Mouse (Mus musculus) stomach, postnatal 0 days (tissue): ENCODE measurements around the gene Ffar3. TPM values are rescaled to one million over a fixed set of nuclear protein-coding genes. Genes with fewer than 3 reads are reported as not detected.

ENCODE experiments used
- ATAC-seq: fragments of 200-750 bp; cut with Nextera tagmentation; 2 replicates; pipeline ENCODE4 v1.8.0; 2017; ENCODE audit not compliant: low FRiP score, low TSS enrichment
- DNase-seq: peaks from one replicate; pipeline ENCODE4 v3.0.0-alpha.2; 2016; ENCODE audit warnings: low spot score
- H3K27ac ChIP-seq: fragments of 300-500 bp; sonication (generic); replicated peaks from 2 replicates; pipeline ENCODE4 v1.5.1; 2014; ENCODE audit warnings: mild to moderate bottlenecking, control low read depth
- H3K27me3 ChIP-seq: fragments of 300-500 bp; sonication (generic); 2 replicates; pipeline ENCODE4 v1.6.1; 2014; ENCODE audit warnings: low read length; ENCODE audit not compliant: control insufficient read depth, insufficient read depth
- H3K36me3 ChIP-seq: fragments of 300-500 bp; sonication (generic); 2 replicates; pipeline ENCODE4 v1.6.1; 2014; ENCODE audit warnings: low read length, mixed read lengths; ENCODE audit not compliant: control insufficient read depth, insufficient read depth
- H3K4me1 ChIP-seq: fragments of 300-500 bp; sonication (generic); replicated peaks from 2 replicates; pipeline ENCODE4 v1.6.1; 2014; ENCODE audit warnings: antibody characterized with exemption; ENCODE audit not compliant: control insufficient read depth, insufficient read depth
- H3K4me2 ChIP-seq: fragments of 300-500 bp; sonication (generic); replicated peaks from 2 replicates; pipeline ENCODE4 v1.6.1; 2014; ENCODE audit warnings: low read depth, mild to moderate bottlenecking, control low read depth, moderate library complexity
- H3K4me3 ChIP-seq: fragments of 300-500 bp; sonication (generic); 2 replicates; pipeline ENCODE4 v1.5.1; 2014; ENCODE audit warnings: low read depth, low read length, control low read depth
- H3K9ac ChIP-seq: fragments of 300-500 bp; sonication (generic); 2 replicates; pipeline ENCODE4 v1.6.1; 2014; ENCODE audit warnings: mild to moderate bottlenecking, low read length, control low read depth, mixed read lengths
- H3K9me3 ChIP-seq: fragments of 300-500 bp; sonication (generic); 2 replicates; pipeline ENCODE4 v1.6.1; 2016; ENCODE audit warnings: low read length; ENCODE audit not compliant: control insufficient read depth
- CTCF ChIP-seq: IDR thresholded peaks from 2 replicates; pipeline ENCODE4 v1.5.1; 2016; ENCODE audit warnings: antibody characterized with exemption, low read depth, mild to moderate bottlenecking, moderate library complexity
- EP300 ChIP-seq: optimal IDR thresholded peaks from 2 replicates; pipeline ENCODE3; 2016; ENCODE audit warnings: antibody characterized with exemption
- WGBS: fragments of 180-500 bp; shearing (Covaris S2); extraction: QIAGEN DNeasy Blood & Tissue Kit; methylation state at CpG from one replicate; pipeline ENCODE4 v1.1.7; 2014; 5-methylcytosine and 5-hydroxymethylcytosine counted together
- polyA plus RNA-seq: library from polyadenylated mRNA; unstranded; fragments of >200 nt; fragmentation: Nextera tagmentation; extraction: Ambion mirVana; gene quantifications from 2 replicates; pipeline ENCODE4 v1.2.1, GENCODE M21; 2015

The Ffar3 gene
- polyA plus RNA-seq, 1 experiment from 2014 or later: 0.22 TPM

DNA sequence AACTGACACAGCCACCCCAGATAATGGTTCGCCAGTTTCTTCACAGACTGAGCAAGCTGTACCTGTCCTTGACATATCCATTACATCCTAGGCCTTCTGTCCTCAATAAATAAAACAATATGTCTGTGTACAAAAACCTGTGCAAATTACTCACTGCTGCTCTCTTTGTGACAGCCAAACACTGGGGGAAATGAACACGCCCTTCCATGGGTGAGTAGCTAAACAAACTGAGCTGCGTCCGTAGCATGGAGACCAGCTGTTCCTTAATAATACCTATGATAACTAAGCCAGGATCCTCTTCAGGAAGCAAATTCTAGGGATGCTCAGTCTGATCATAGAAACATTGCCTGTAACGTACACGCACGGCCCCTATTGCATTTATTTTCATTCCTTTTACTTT is 32.8 kb upstream of the Ffar3 start:
- H3K4me3 ChIP-seq: no peak overlapping the region
- H3K9me3 ChIP-seq: no peaks in the 10 kb centered on the region
- 70% methylated on average over 7 of the region's 7 CpGs for WGBS
- ATAC-seq (no peak), DNase-seq (no peak)
- no peaks in the 10 kb centered on the region for H3K36me3 ChIP-seq
- no peak overlapping the region for H3K9ac ChIP-seq
- no peak overlapping the region for H3K27ac ChIP-seq
- no peaks in the 10 kb centered on the region for H3K27me3 ChIP-seq
- TF ChIP-seq CTCF: no peak
- no peak for TF ChIP-seq EP300
- no peak overlapping the region for H3K4me2 ChIP-seq
- no peaks in the 10 kb centered on the region for H3K4me1 ChIP-seq

DNA sequence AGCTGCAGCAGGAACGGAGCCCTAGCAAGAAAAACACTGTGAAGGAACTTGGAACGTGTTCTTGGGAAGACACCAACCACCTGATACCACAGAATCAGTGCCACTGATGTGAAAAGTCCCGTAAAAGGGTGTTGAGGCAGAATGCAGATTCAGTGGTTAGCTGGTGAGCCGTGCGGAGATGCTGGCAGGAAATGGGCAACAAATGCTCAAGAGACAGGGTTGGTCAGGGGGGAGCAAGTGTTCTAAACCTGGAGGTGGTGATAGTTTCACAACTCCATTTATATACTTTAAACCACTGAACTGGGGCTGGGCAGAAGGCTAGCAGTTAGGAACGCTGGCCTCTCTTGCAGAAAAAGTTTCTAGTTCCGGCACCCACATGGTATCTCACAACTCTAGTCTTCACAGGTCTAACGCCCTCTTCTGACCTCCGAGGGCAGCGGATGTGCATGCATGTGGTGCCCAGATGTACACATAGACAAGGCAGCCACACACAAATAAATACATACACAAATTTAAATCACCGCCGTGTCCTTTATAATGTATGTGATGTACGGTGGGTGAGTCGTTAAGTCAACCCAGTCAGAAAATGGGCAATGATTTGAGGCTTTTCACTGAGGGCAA is 31.7 kb upstream of the Ffar3 start:
- Histone ChIP-seq H3K4me2 (no peak overlapping the region), H3K9me3 (no peaks in the 10 kb centered on the region), H3K36me3 (no peaks in the 10 kb centered on the region), H3K4me1 (no peaks in the 10 kb centered on the region), H3K27me3 (no peaks in the 10 kb centered on the region), H3K27ac (no peak overlapping the region), H3K9ac (no peak overlapping the region), H3K4me3 (no peak overlapping the region)
- DNase-seq (no peak), ATAC-seq (no peak)
- TF ChIP-seq CTCF (no peak), EP300 (no peak)
- 80% methylated on average over 14 of the region's 14 CpGs for WGBS

DNA sequence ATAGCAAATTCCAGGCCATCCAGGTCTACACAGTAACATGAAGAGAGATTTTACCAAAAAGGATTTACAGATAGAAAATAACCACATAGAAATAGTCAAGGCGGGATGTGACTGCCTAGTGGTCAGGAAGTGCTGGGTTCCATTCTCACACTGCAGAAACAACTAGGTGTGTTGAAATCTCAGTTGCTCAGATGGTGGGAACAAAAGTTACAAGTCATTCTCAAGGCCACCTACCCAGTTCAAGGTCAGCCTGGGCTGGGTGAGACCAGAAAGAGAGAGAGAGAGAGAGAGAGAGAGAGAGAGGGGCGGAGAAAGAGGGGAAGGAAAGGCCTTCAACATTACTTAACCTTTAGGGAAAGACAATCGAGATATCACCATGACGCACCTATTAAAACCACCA is 30.9 kb upstream of the Ffar3 start:
- Histone ChIP-seq H3K36me3 (no peaks in the 10 kb centered on the region), H3K9ac (no peak overlapping the region), H3K4me2 (no peak overlapping the region), H3K27me3 (no peaks in the 10 kb centered on the region), H3K4me3 (no peak overlapping the region), H3K4me1 (no peaks in the 10 kb centered on the region), H3K9me3 (no peaks in the 10 kb centered on the region), H3K27ac (no peak overlapping the region)
- DNase-seq: no peak
- TF ChIP-seq EP300: no peak
- TF ChIP-seq CTCF: no peak
- WGBS: 75% methylated on average over 4 of the region's 4 CpGs
- no peak for ATAC-seq

DNA sequence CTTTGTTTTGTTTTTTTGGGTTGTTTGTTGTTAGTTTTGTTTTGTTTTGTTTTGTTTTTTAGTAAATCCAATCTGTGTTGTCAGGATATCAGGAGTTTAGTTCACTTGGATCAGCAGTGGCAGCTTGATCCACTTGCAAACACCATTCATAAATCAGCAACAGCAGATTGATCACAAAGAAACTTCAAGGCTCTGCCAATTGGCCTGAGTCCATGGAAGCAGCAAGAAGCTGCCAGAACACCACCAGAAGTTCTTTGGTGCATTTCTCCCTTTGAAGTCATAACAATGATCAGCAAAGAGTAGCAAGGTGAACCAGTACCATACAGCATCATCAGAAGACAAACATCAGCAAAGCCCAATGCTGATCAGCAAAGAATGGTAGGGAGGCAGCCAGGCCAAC is 28.1 kb upstream of the Ffar3 start:
- no peak for DNase-seq
- TF ChIP-seq EP300: no peak
- TF ChIP-seq CTCF: no peak
- ATAC-seq: no peak

DNA sequence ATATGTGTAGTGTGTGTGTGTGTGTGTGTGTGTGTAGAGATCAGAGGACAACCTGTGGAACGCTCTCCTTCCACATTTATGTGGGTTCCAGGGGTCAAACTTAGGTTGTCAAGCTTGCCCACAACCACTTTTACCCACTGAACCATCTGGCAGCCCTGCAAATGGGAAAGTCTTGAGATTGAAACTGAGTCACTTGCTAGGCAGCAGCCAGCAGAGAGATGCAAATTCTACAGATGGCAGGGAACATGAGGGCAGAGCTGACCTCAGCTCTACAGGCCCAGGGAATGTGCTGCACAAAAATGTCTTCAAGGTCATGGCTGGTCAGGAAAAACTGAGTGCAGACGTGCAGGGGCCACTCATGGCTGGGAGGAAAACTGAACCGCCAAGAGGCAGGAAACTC is 25.4 kb upstream of the Ffar3 start:
- Histone ChIP-seq H3K27ac (no peak overlapping the region), H3K27me3 (no peaks in the 10 kb centered on the region), H3K4me1 (no peaks in the 10 kb centered on the region), H3K4me3 (no peak overlapping the region), H3K36me3 (no peaks in the 10 kb centered on the region), H3K4me2 (no peak overlapping the region), H3K9ac (no peak overlapping the region), H3K9me3 (no peaks in the 10 kb centered on the region)
- no peak for TF ChIP-seq CTCF
- ATAC-seq (no peak), DNase-seq (no peak)
- WGBS: 67% methylated on average over 3 of the region's 3 CpGs

More for the DNA sequence above, 28.1 kb upstream of the Ffar3 start:
- Histone ChIP-seq H3K4me1 (no peaks in the 10 kb centered on the region), H3K27ac (no peak overlapping the region), H3K9ac (no peak overlapping the region), H3K27me3 (no peaks in the 10 kb centered on the region), H3K4me2 (no peak overlapping the region), H3K36me3 (no peaks in the 10 kb centered on the region), H3K9me3 (no peaks in the 10 kb centered on the region), H3K4me3 (no peak overlapping the region)

DNA sequence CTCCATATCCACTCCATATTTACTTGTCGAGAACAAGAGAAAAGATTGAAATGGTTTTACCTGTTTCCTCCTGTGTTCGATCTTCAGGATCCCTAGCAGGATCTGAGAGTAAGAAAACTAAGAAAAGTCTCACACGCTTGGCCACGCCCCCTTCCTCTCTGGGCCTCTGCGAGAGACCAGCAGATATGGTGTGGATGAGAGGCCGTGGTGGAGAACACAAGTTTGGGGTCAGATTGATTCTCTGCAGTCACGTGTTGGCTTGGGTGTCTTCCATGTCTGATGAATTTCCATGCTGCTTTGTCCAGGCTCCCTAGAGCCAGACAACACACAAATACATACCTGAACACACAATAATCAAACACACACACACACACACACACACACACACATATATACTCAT is 24.2 kb upstream of the Ffar3 start, which contains the start of gene Cd22:
Gene Cd22, minus strand, starts transcription at position 167 of the 400 bp plus-strand sequence.
- no peak for ATAC-seq
- H3K4me2 ChIP-seq: no peak within 1 kb of the TSS
- H3K4me3 ChIP-seq: no peak within 1 kb of the TSS
- H3K36me3 ChIP-seq: no peaks in the 10 kb centered on the region
- DNase-seq: no peak
- H3K9ac ChIP-seq: no peak within 1 kb of the TSS
- no peaks in the 10 kb centered on the region for H3K4me1 ChIP-seq
- TF ChIP-seq EP300 (no peak), CTCF (no peak)
- H3K9me3 ChIP-seq: no peaks in the 10 kb centered on the region
- no peaks in the 10 kb centered on the region for H3K27me3 ChIP-seq
- H3K27ac ChIP-seq: no peak within 1 kb of the TSS
- 52% methylated on average over 7 of the region's 7 CpGs for WGBS
